Mouse (Mus musculus): ENCODE results near the gene Mif. TPM values are rescaled to one million over a fixed set of nuclear protein-coding genes. Genes with fewer than 3 reads are reported as not detected.
A peak's percentile ranks its signal among the peaks of the same experiment; 100 is the strongest.
"Not testable (repeated sequence)": the region's sequence is repeated elsewhere in the genome, so short reads cannot be mapped to it uniquely, and the experiment has no call there.

Gene Mif
- polyA plus RNA-seq, 1 experiment from 2014 or later, result 529 TPM

DNA sequence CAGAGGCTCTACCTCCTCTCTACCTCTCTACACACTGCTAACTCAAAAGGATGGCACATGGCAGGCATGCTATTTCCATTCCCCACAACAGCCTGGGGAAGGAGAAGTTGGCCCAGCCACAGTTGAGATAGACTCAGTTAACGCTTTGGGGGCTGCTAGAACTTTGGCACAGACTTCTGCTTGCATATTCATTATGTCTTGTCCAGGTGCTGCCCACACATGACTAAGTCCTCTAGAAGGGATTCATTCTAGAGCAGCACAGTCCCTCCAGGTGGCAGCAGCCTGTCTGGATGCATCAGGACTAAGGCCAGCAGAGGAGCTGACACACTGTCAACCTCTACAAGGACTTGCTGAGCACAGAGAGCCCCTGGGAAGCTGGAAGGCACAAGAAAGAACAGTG is 36.2 kb upstream of the Mif start:
- H3K27ac ChIP-seq (ENCODE audit: low read depth, low read length), result no peak overlapping the region
- no peak for TF ChIP-seq CTCF (IDR thresholded peaks at IDR 0.05; ENCODE audit: low read depth)
- H3K9ac ChIP-seq (ENCODE audit: low read depth, low read length), result no peak overlapping the region
- H3K27me3 ChIP-seq (replicated peaks; ENCODE audit: control insufficient read depth, insufficient read depth, low read length), result no peaks in the 10 kb centered on the region
- H3K4me2 ChIP-seq (replicated peaks; ENCODE audit: low read depth), result no peak overlapping the region
- ATAC-seq, result no peak
- H3K36me3 ChIP-seq (ENCODE audit: control insufficient read depth, insufficient read depth), result peaks cover 35% of the 10 kb centered on the region
- 100% methylated on average over 1 of the region's 1 CpGs for WGBS
- H3K9me3 ChIP-seq (ENCODE audit: control insufficient read depth), result no peaks in the 10 kb centered on the region
- no peak overlapping the region for H3K4me3 ChIP-seq (ENCODE audit: low read depth, low read length)
- H3K4me1 ChIP-seq (replicated peaks; ENCODE audit: control insufficient read depth, insufficient read depth, low read length), result peaks cover 4% of the 10 kb centered on the region

GRCm38 (mm10) chr10:75895730-75896129 is 35.7 kb upstream of the Mif start:
- no peak for TF ChIP-seq CTCF (IDR thresholded peaks at IDR 0.05; ENCODE audit: low read depth)
- no peak for ATAC-seq
- Histone ChIP-seq H3K4me3 (ENCODE audit: low read depth, low read length) (no peak overlapping the region), H3K9ac (ENCODE audit: low read depth, low read length) (no peak overlapping the region), H3K4me1 (replicated peaks; ENCODE audit: control insufficient read depth, insufficient read depth, low read length) (peaks cover 4% of the 10 kb centered on the region), H3K36me3 (ENCODE audit: control insufficient read depth, insufficient read depth) (peaks cover 31% of the 10 kb centered on the region), H3K27ac (ENCODE audit: low read depth, low read length) (no peak overlapping the region), H3K27me3 (replicated peaks; ENCODE audit: control insufficient read depth, insufficient read depth, low read length) (no peaks in the 10 kb centered on the region), H3K4me2 (replicated peaks; ENCODE audit: low read depth) (no peak overlapping the region), H3K9me3 (ENCODE audit: control insufficient read depth) (no peaks in the 10 kb centered on the region)
- WGBS, result 90% methylated on average over 5 of the region's 5 CpGs

DNA sequence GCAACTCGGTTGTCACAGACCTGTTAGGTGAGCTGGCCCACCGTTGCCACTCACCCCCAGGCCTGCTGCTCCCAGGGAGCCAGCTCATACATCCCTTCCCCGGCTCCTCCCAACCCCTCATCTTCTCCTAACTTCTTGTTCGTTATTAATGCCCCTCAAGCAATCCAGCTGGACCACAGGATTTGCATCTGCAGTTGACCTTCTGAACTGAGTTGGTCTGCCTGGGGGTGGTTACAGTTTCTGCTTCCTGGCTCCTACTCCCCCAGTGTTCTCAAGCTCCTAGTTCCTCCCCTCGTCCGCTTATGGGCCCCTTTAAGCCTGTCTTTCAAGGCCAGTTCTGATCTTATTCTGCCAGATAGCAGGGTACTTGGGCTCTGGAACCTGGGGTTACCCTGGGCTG is 34.6 kb upstream of the Mif start:
- H3K9me3 ChIP-seq (ENCODE audit: control insufficient read depth), result no peaks in the 10 kb centered on the region
- H3K4me1 ChIP-seq (replicated peaks; ENCODE audit: control insufficient read depth, insufficient read depth, low read length), result peaks cover 4% of the 10 kb centered on the region
- no peak for ATAC-seq
- no peak overlapping the region for H3K4me3 ChIP-seq (ENCODE audit: low read depth, low read length)
- H3K36me3 ChIP-seq (ENCODE audit: control insufficient read depth, insufficient read depth), result peaks cover 27% of the 10 kb centered on the region
- no peak overlapping the region for H3K9ac ChIP-seq (ENCODE audit: low read depth, low read length)
- no peak overlapping the region for H3K27ac ChIP-seq (ENCODE audit: low read depth, low read length)
- TF ChIP-seq CTCF (IDR thresholded peaks at IDR 0.05; ENCODE audit: low read depth), result no peak
- 73% methylated on average over 6 of the region's 6 CpGs for WGBS
- no peaks in the 10 kb centered on the region for H3K27me3 ChIP-seq (replicated peaks; ENCODE audit: control insufficient read depth, insufficient read depth, low read length)
- no peak overlapping the region for H3K4me2 ChIP-seq (replicated peaks; ENCODE audit: low read depth)

DNA sequence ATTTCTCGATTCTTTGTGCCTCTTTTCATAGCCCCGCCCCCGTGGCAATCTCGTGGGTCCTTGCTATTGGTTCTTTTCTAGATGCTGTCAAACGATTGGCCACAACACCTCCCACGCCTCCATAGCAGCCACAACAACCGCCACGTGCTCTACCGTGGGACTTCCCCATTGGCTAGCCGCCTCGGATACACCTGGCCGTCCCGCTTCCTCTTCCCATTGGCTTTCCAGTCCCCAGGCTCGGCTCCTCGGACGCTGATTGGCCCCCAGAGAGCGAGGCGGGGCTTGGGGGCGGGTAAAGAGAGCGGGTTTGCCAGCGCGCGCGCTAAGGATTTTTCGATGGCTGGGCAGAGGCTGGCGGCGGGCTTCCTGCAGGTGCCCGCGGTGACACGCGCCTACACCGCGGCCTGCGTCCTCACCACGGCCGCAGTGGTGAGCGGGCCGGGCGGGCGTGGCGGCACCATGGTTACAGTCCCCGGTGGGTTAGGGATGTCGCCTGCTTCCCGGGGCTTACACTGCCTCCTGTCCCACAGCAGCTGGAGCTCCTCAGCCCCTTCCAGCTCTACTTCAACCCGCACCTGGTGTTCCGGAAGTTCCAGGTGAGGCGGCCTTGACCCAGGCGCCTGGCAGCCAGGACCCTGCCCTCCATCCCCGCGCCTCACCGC is 33.2 kb upstream of the Mif start, which contains the start of gene Derl3:
Gene Derl3 (plus strand): TSS at position 325 of the 662 bp plus-strand sequence.
- Histone ChIP-seq H3K27me3 (replicated peaks; ENCODE audit: control insufficient read depth, insufficient read depth, low read length) (no peaks in the 10 kb centered on the region), H3K9me3 (ENCODE audit: control insufficient read depth) (no peaks in the 10 kb centered on the region)

DNA sequence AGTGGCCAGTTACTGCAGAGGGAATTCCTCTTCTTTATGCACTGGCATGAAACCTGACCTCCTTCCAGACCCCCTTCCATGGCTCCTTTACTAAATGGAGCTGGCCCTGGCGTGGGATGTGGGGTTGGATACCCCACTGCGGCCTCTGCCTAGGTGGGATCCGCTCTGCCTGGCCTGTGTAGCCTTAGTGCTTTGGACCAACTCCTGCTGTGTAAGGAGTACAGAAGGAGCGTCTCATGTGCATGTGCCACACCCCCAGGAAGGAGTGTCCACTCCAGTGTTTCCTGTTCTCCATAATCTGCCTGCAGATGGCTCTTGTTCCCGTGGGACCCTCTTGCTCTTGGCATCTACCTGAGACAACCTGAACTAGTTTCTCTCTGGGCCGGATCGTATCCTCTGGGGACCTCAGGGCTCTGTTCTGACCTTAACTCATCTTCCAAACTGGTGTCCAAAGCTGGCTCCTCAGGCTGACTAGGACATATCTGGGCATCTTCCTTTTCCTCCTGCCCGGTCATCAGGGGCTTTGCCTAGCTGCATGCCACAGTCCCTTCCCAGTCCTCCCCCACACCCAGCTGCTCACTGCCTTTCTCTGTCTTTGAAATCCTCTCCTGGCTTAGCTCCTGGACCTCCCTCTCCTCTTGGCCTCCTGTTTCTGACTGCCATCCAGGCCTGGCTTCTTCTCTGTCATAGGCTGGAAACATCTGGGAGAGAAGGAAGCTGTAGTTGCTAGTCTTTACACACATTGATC is 29.5 kb upstream of the Mif start:
- Histone ChIP-seq H3K4me3 (ENCODE audit: low read depth, low read length) (no peak overlapping the region), H3K36me3 (ENCODE audit: control insufficient read depth, insufficient read depth) (0 out of 2 replicates have a peak, but pooled peaks cover 1% of the 10 kb centered on the region), H3K27ac (ENCODE audit: low read depth, low read length) (no peak overlapping the region), H3K4me2 (replicated peaks; ENCODE audit: low read depth) (no peak overlapping the region), H3K9ac (ENCODE audit: low read depth, low read length) (no peak overlapping the region), H3K27me3 (replicated peaks; ENCODE audit: control insufficient read depth, insufficient read depth, low read length) (no peaks in the 10 kb centered on the region), H3K4me1 (replicated peaks; ENCODE audit: control insufficient read depth, insufficient read depth, low read length) (peaks cover 4% of the 10 kb centered on the region), H3K9me3 (ENCODE audit: control insufficient read depth) (no peaks in the 10 kb centered on the region)
- 41% methylated on average over 8 of the region's 8 CpGs for WGBS
- no peak for TF ChIP-seq CTCF (IDR thresholded peaks at IDR 0.05; ENCODE audit: low read depth)
- ATAC-seq, result no peak

More for the DNA sequence above, 33.2 kb upstream of the Mif start, which contains the start of gene Derl3:
- Histone ChIP-seq H3K36me3 (ENCODE audit: control insufficient read depth, insufficient read depth) (peaks cover 27% of the 10 kb centered on the region), H3K4me3 (ENCODE audit: low read depth, low read length) (peak within 1 kb of the TSS; percentile 36), H3K4me1 (replicated peaks; ENCODE audit: control insufficient read depth, insufficient read depth, low read length) (peaks cover 4% of the 10 kb centered on the region), H3K9ac (ENCODE audit: low read depth, low read length) (peak within 1 kb of the TSS; percentile 31; the same call in 1 of the 2 replicates), H3K4me2 (replicated peaks; ENCODE audit: low read depth) (peak within 1 kb of the TSS; percentile 84), H3K27ac (ENCODE audit: low read depth, low read length) (no peak within 1 kb of the TSS)
- no peak for TF ChIP-seq CTCF (IDR thresholded peaks at IDR 0.05; ENCODE audit: low read depth)
- peak; percentile 100 for ATAC-seq
- WGBS, result 1% methylated on average over 50 of the region's 51 CpGs

GRCm38 (mm10) chr10:75887504-75887903 is 27.5 kb upstream of the Mif start:
- H3K9ac ChIP-seq (ENCODE audit: low read depth, low read length); H3K4me2 ChIP-seq (replicated peaks; ENCODE audit: low read depth); H3K27ac ChIP-seq (ENCODE audit: low read depth, low read length); H3K27me3 ChIP-seq (replicated peaks; ENCODE audit: control insufficient read depth, insufficient read depth, low read length); H3K4me3 ChIP-seq (ENCODE audit: low read depth, low read length); H3K36me3 ChIP-seq (ENCODE audit: control insufficient read depth, insufficient read depth); H3K4me1 ChIP-seq (replicated peaks; ENCODE audit: control insufficient read depth, insufficient read depth, low read length); H3K9me3 ChIP-seq (ENCODE audit: control insufficient read depth); ATAC-seq: not testable (repeated sequence)
- 87% methylated on average over 5 of the region's 5 CpGs for WGBS

Measured in intestine, postnatal 0 days (tissue).